Mouse (Mus musculus) lung, embryonic 16.5 days (tissue): ENCODE data around the gene Shank2. TPM values are rescaled to one million over a fixed set of nuclear protein-coding genes. Genes with fewer than 3 reads are reported as not detected.

Source experiments
- ATAC-seq: fragments of 200-750 bp; cut with Nextera tagmentation; 2 replicates; pipeline ENCODE4 v1.8.0; 2017; ENCODE audit warnings: low read depth, mild to moderate bottlenecking, moderate library complexity
- H3K27ac ChIP-seq: fragments of 300-500 bp; sonication (generic); 2 replicates; pipeline ENCODE4 v1.5.1; 2014; ENCODE audit warnings: mild to moderate bottlenecking, control low read depth, low read length
- H3K27me3 ChIP-seq: fragments of 300-500 bp; sonication (generic); 2 replicates; pipeline ENCODE4 v1.6.1; 2014; ENCODE audit warnings: low read depth, low read length, mixed read lengths; ENCODE audit not compliant: control insufficient read depth, insufficient read depth
- H3K36me3 ChIP-seq: fragments of 300-500 bp; sonication (generic); 2 replicates; pipeline ENCODE4 v1.6.1; 2014; ENCODE audit warnings: low read length; ENCODE audit not compliant: control insufficient read depth, insufficient read depth
- H3K4me1 ChIP-seq: fragments of 300-500 bp; sonication (generic); replicated peaks from 2 replicates; pipeline ENCODE4 v1.6.1; 2014; ENCODE audit warnings: low read length, mixed read lengths; ENCODE audit not compliant: control insufficient read depth, insufficient read depth
- H3K4me2 ChIP-seq: fragments of 300-500 bp; sonication (generic); 2 replicates; pipeline ENCODE4 v1.6.1; 2014; ENCODE audit warnings: low read depth, low read length, control low read depth
- H3K4me3 ChIP-seq: fragments of 300-500 bp; sonication (generic); 2 replicates; pipeline ENCODE4 v1.5.1; 2014; ENCODE audit warnings: mild to moderate bottlenecking, low read length, control low read depth
- H3K9ac ChIP-seq: fragments of 300-500 bp; sonication (generic); 2 replicates; pipeline ENCODE4 v1.6.1; 2014; ENCODE audit warnings: low read length, control low read depth
- H3K9me3 ChIP-seq: fragments of 300-500 bp; sonication (generic); 2 replicates; pipeline ENCODE4 v1.6.1; 2016; ENCODE audit warnings: low read length; ENCODE audit not compliant: control insufficient read depth
- WGBS: fragments of 180-500 bp; shearing (Covaris S2); extraction: QIAGEN DNeasy Blood & Tissue Kit; methylation state at CpG from one replicate; pipeline ENCODE4 v1.1.7; 2014; 5-methylcytosine and 5-hydroxymethylcytosine counted together
- polyA plus RNA-seq: library from polyadenylated mRNA; unstranded; fragments of >200 nt; fragmentation: Nextera tagmentation; extraction: Ambion mirVana; gene quantifications from 2 replicates; pipeline ENCODE4 v1.2.1, GENCODE M21; 2015

The Shank2 gene
- polyA plus RNA-seq, 1 experiment from 2014 or later: 1.6 TPM

GRCm38 (mm10) chr7:144078661-144079060, 76.9 kb downstream of the Shank2 start:
- Histone ChIP-seq H3K4me1 (no peaks in the 10 kb centered on the region), H3K4me2 (no peak overlapping the region), H3K9me3 (no peaks in the 10 kb centered on the region), H3K9ac (no peak overlapping the region), H3K4me3 (no peak overlapping the region), H3K27me3 (no peaks in the 10 kb centered on the region), H3K27ac (no peak overlapping the region), H3K36me3 (no peaks in the 10 kb centered on the region)
- ATAC-seq: no peak
- WGBS: 69% methylated on average over 1 of the region's 1 CpGs

- Histone ChIP-seq H3K27me3 (no peaks in the 10 kb centered on the region), H3K4me3 (no peak overlapping the region), H3K9ac (no peak overlapping the region), H3K9me3 (no peaks in the 10 kb centered on the region), H3K36me3 (no peaks in the 10 kb centered on the region), H3K27ac (no peak overlapping the region), H3K4me1 (no peaks in the 10 kb centered on the region), H3K4me2 (no peak overlapping the region)
- ATAC-seq: no peak
- WGBS: 88% methylated on average over 1 of the region's 1 CpGs
Measured at GRCm38 (mm10) chr7:144079861-144080260, 78.1 kb downstream of the Shank2 start.

GRCm38 (mm10) chr7:144081448-144081847, 79.7 kb downstream of the Shank2 start:
- peak; percentile 23; the same call in 1 of the 2 replicates for ATAC-seq
- Histone ChIP-seq H3K9me3 (no peaks in the 10 kb centered on the region), H3K27me3 (no peaks in the 10 kb centered on the region), H3K4me1 (no peaks in the 10 kb centered on the region), H3K4me3 (no peak overlapping the region), H3K36me3 (no peaks in the 10 kb centered on the region), H3K27ac (no peak overlapping the region), H3K9ac (no peak overlapping the region), H3K4me2 (no peak overlapping the region)
- WGBS: 95% methylated on average over 1 of the region's 1 CpGs

GRCm38 (mm10) chr7:144081963-144082362, 80.2 kb downstream of the Shank2 start:
- no peak overlapping the region for H3K4me2 ChIP-seq
- no peak overlapping the region for H3K27ac ChIP-seq
- H3K4me1 ChIP-seq: no peaks in the 10 kb centered on the region
- H3K36me3 ChIP-seq: no peaks in the 10 kb centered on the region
- H3K27me3 ChIP-seq: no peaks in the 10 kb centered on the region
- no peaks in the 10 kb centered on the region for H3K9me3 ChIP-seq
- H3K4me3 ChIP-seq: no peak overlapping the region
- H3K9ac ChIP-seq: no peak overlapping the region
- ATAC-seq: 0 out of 2 replicates have a peak, but pooled peaks have one; percentile 23
- 75% methylated on average over 2 of the region's 2 CpGs for WGBS

- Histone ChIP-seq H3K4me3 (no peak overlapping the region), H3K9me3 (no peaks in the 10 kb centered on the region), H3K4me1 (no peaks in the 10 kb centered on the region), H3K4me2 (no peak overlapping the region), H3K9ac (no peak overlapping the region), H3K27me3 (no peaks in the 10 kb centered on the region), H3K27ac (no peak overlapping the region), H3K36me3 (no peaks in the 10 kb centered on the region)
- 38% methylated on average over 2 of the region's 2 CpGs for WGBS
- ATAC-seq: no peak
Measured at GRCm38 (mm10) chr7:144087277-144087676, 85.5 kb downstream of the Shank2 start.

- H3K4me2 ChIP-seq: no peak overlapping the region
- no peaks in the 10 kb centered on the region for H3K36me3 ChIP-seq
- no peak overlapping the region for H3K4me3 ChIP-seq
- H3K9me3 ChIP-seq: no peaks in the 10 kb centered on the region
- H3K27ac ChIP-seq: no peak overlapping the region
- WGBS: 80% methylated on average over 12 of the region's 12 CpGs
- H3K4me1 ChIP-seq: no peaks in the 10 kb centered on the region
- no peak overlapping the region for H3K9ac ChIP-seq
- ATAC-seq: no peak
- no peaks in the 10 kb centered on the region for H3K27me3 ChIP-seq
Measured at GRCm38 (mm10) chr7:144094132-144094531, 92.4 kb downstream of the Shank2 start.

- Histone ChIP-seq H3K9ac (no peak overlapping the region), H3K36me3 (no peaks in the 10 kb centered on the region), H3K27ac (no peak overlapping the region), H3K4me1 (no peaks in the 10 kb centered on the region), H3K4me2 (no peak overlapping the region), H3K27me3 (no peaks in the 10 kb centered on the region), H3K4me3 (no peak overlapping the region), H3K9me3 (no peaks in the 10 kb centered on the region)
- ATAC-seq: peak; percentile 34; the same call in 1 of the 2 replicates
- WGBS: 8% methylated on average over 2 of the region's 2 CpGs
Measured at GRCm38 (mm10) chr7:144097314-144097713, 95.6 kb downstream of the Shank2 start.

- Histone ChIP-seq H3K27me3 (no peaks in the 10 kb centered on the region), H3K4me1 (no peaks in the 10 kb centered on the region), H3K36me3 (no peaks in the 10 kb centered on the region), H3K27ac (no peak overlapping the region), H3K9me3 (no peaks in the 10 kb centered on the region), H3K4me3 (no peak overlapping the region), H3K9ac (no peak overlapping the region), H3K4me2 (no peak overlapping the region)
- no peak for ATAC-seq
- WGBS: 32% methylated on average over 4 of the region's 4 CpGs
Measured at GRCm38 (mm10) chr7:144102222-144102980, 100.7 kb downstream of the Shank2 start.

- H3K4me2 ChIP-seq: no peak overlapping the region
- H3K27ac ChIP-seq: no peak overlapping the region
- WGBS: 33% methylated on average over 1 of the region's 1 CpGs
- no peak overlapping the region for H3K4me3 ChIP-seq
- no peak for ATAC-seq
- no peaks in the 10 kb centered on the region for H3K36me3 ChIP-seq
- no peak overlapping the region for H3K9ac ChIP-seq
- no peaks in the 10 kb centered on the region for H3K9me3 ChIP-seq
- H3K4me1 ChIP-seq: no peaks in the 10 kb centered on the region
- H3K27me3 ChIP-seq: no peaks in the 10 kb centered on the region
Measured at GRCm38 (mm10) chr7:144105952-144106351, 104.2 kb downstream of the Shank2 start.
